26 mouse cellular contexts compared by ENCODE assay signal in the genomic region with DNA sequence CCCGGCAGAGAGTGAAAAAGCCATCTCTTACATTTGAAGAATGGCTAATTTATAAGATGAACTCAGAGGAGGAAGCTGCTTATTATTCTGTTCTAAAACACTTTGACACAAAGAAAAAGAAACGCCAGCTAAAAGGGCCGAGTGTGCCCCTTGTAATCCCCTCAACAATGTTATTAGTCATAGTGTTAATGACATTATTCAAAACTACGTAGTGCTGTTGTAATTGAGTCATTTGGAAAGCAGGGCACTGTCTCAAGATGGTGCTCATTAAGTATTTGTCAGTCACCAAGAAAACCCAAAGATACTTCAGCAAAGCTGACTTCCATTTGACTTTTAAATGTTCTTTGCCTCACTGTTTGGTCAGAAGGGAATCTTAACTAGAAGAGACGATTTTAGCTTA.
DNase-seq lines count a peak whose midpoint lies in the region; ATAC-seq and TF ChIP-seq lines count a peak whose summit lies in the region.
"Had no signal": no experiment of that assay in that cellular context is flagged by ENCODE, and none has a peak within 500 bp of the region (broad histone marks: within the 10 kb centered on the region; RNA-seq: fewer than 3 reads in every experiment).

No protein-coding gene starts in this region.

- H3K4me2 ChIP-seq in forebrain, embryonic 16.5 days (ENCODE audit: low read length) = no peak overlapping the region
- no peak overlapping the region for H3K4me2 ChIP-seq in forebrain, postnatal 0 days (ENCODE audit: low read depth)
- no peak overlapping the region; the same call in 1 of the 2 replicates for H3K4me2 ChIP-seq in midbrain, embryonic 12.5 days (replicated peaks)
- H3K4me2 ChIP-seq in midbrain, postnatal 0 days (ENCODE audit: low read depth, low read length, poor library complexity, severe bottlenecking) = no peak overlapping the region
- H3K4me2 ChIP-seq: embryonic facial prominence, embryonic 13.5 days; heart, embryonic 12.5 days; heart, embryonic 15.5 days; hindbrain, embryonic 13.5 days; intestine, embryonic 15.5 days had no signal

- no peaks in the 10 kb centered on the region for H3K36me3 ChIP-seq in forebrain, embryonic 16.5 days (ENCODE audit: control insufficient read depth, insufficient read depth)
- no peaks in the 10 kb centered on the region for H3K36me3 ChIP-seq in forebrain, postnatal 0 days (ENCODE audit: insufficient read depth)
- no peaks in the 10 kb centered on the region for H3K36me3 ChIP-seq in midbrain, embryonic 12.5 days
- no peaks in the 10 kb centered on the region for H3K36me3 ChIP-seq in midbrain, postnatal 0 days (ENCODE audit: insufficient read depth, low read length)
- H3K36me3 ChIP-seq: embryonic facial prominence, embryonic 10.5 days; embryonic facial prominence, embryonic 13.5 days; heart, embryonic 12.5 days; heart, embryonic 15.5 days; hindbrain, embryonic 13.5 days; intestine, embryonic 15.5 days had no signal

- H3K27me3 ChIP-seq in forebrain, embryonic 16.5 days (replicated peaks; ENCODE audit: control insufficient read depth, insufficient read depth, low read length) = no peaks in the 10 kb centered on the region
- H3K27me3 ChIP-seq in forebrain, postnatal 0 days (ENCODE audit: insufficient read depth, low read length) = no peaks in the 10 kb centered on the region
- peaks cover 5% of the 10 kb centered on the region; the same call in 1 of the 2 replicates for H3K27me3 ChIP-seq in midbrain, embryonic 12.5 days
- H3K27me3 ChIP-seq in midbrain, postnatal 0 days (ENCODE audit: insufficient read depth, low read length) = no peaks in the 10 kb centered on the region
- H3K27me3 ChIP-seq: embryonic facial prominence, embryonic 13.5 days; heart, embryonic 12.5 days; heart, embryonic 15.5 days; hindbrain, embryonic 13.5 days; intestine, embryonic 15.5 days had no signal

- TF ChIP-seq CTCF in forebrain, postnatal 0 days (IDR thresholded peaks at IDR 0.05; ENCODE audit: low read depth) = no peak
- no peak for TF ChIP-seq CTCF in midbrain, postnatal 0 days (IDR thresholded peaks at IDR 0.05)
- TF ChIP-seq CTCF in brain, embryonic 14.5 days (IDR thresholded peaks at IDR 0.05; ENCODE audit: borderline replicate concordance, extremely low read depth, insufficient read depth, insufficient read length) = no peak

- DNase-seq in forebrain, postnatal 0 days = no peak
- DNase-seq in midbrain, postnatal 0 days (ENCODE audit: low spot score) = no peak
- DNase-seq in brain, embryonic 14.5 days (ENCODE audit: low read depth) = peak; percentile 42
- DNase-seq in heart, postnatal 10 days = no peak
- DNase-seq: adrenal gland, adult 2 months; adrenal gland, postnatal 14 days; cerebellum, adult 11-12 months; cerebellum, adult 8-10 months; cerebellum, postnatal 10 days; cerebellum, postnatal 36 days; embryo, embryonic 11 days; gastrocnemius, postnatal 25 days; heart, adult 18-20 months; heart, postnatal 14 days; heart, postnatal 4 days had no signal

- no peak for TF ChIP-seq POLR2A in brain, embryonic 14.5 days (IDR thresholded peaks at IDR 0.05; ENCODE audit: borderline replicate concordance, extremely low read depth, insufficient read depth, insufficient read length, poor library complexity, severe bottlenecking)

- WGBS in forebrain, embryonic 16.5 days = 8% methylated on average over 5 of the region's 5 CpGs
- 9% methylated on average over 5 of the region's 5 CpGs for WGBS in forebrain, postnatal 0 days
- 20% methylated on average over 5 of the region's 5 CpGs for WGBS in midbrain, embryonic 12.5 days
- 11% methylated on average over 5 of the region's 5 CpGs for WGBS in midbrain, postnatal 0 days

- H3K9ac ChIP-seq in forebrain, embryonic 16.5 days (replicated peaks; ENCODE audit: low read depth, low read length) = no peak overlapping the region
- no peak overlapping the region for H3K9ac ChIP-seq in forebrain, postnatal 0 days
- no peak overlapping the region for H3K9ac ChIP-seq in midbrain, embryonic 12.5 days (replicated peaks)
- H3K9ac ChIP-seq in midbrain, postnatal 0 days (replicated peaks; ENCODE audit: low read length, poor library complexity, severe bottlenecking) = no peak overlapping the region
- H3K9ac ChIP-seq: embryonic facial prominence, embryonic 13.5 days; heart, embryonic 12.5 days; heart, embryonic 15.5 days; hindbrain, embryonic 13.5 days; intestine, embryonic 15.5 days had no signal

- ATAC-seq in forebrain, embryonic 16.5 days = 0 out of 2 replicates have a peak, but pooled peaks have one; percentile 33
- ATAC-seq in forebrain, postnatal 0 days = no peak
- 0 out of 2 replicates have a peak, but pooled peaks have one; percentile 39 for ATAC-seq in midbrain, embryonic 12.5 days (ENCODE audit: low FRiP score, low read depth)
- ATAC-seq in midbrain, postnatal 0 days (ENCODE audit: low FRiP score) = no peak
- ATAC-seq: CD4-positive, CD25-positive, alpha-beta regulatory T cell, adult 4 months; hindbrain, embryonic 16.5 days; intestine, embryonic 15.5 days had no signal

- intact Hi-C loops in heart, postnatal 10 days (cut with DNase I) = no loop called here

- no peaks in the 10 kb centered on the region for H3K9me3 ChIP-seq in forebrain, embryonic 16.5 days (ENCODE audit: control insufficient read depth, low read length)
- no peaks in the 10 kb centered on the region for H3K9me3 ChIP-seq in forebrain, postnatal 0 days (ENCODE audit: low read length)
- no peaks in the 10 kb centered on the region for H3K9me3 ChIP-seq in midbrain, embryonic 12.5 days
- H3K9me3 ChIP-seq in midbrain, postnatal 0 days (ENCODE audit: low read length) = no peaks in the 10 kb centered on the region
- H3K9me3 ChIP-seq: embryonic facial prominence, embryonic 10.5 days; embryonic facial prominence, embryonic 13.5 days; heart, embryonic 12.5 days; heart, embryonic 15.5 days; hindbrain, embryonic 13.5 days; intestine, embryonic 15.5 days had no signal

- H3K4me1 ChIP-seq in forebrain, embryonic 16.5 days (replicated peaks; ENCODE audit: control insufficient read depth, insufficient read depth, low read length) = peaks cover 5% of the 10 kb centered on the region
- peaks cover 8% of the 10 kb centered on the region; the same call in 1 of the 2 replicates for H3K4me1 ChIP-seq in forebrain, postnatal 0 days (ENCODE audit: insufficient read depth)
- H3K4me1 ChIP-seq in midbrain, embryonic 12.5 days = peaks cover 14% of the 10 kb centered on the region
- no peaks in the 10 kb centered on the region; the same call in 1 of the 2 replicates for H3K4me1 ChIP-seq in midbrain, postnatal 0 days (ENCODE audit: insufficient read depth, low read length)
- H3K4me1 ChIP-seq: embryonic facial prominence, embryonic 10.5 days; embryonic facial prominence, embryonic 13.5 days; heart, embryonic 12.5 days; heart, embryonic 15.5 days; intestine, embryonic 15.5 days had no signal

- H3K4me3 ChIP-seq in forebrain, embryonic 16.5 days (replicated peaks; ENCODE audit: low read length) = no peak overlapping the region
- H3K4me3 ChIP-seq in forebrain, postnatal 0 days (ENCODE audit: low read depth, low read length) = no peak overlapping the region
- H3K4me3 ChIP-seq in midbrain, embryonic 12.5 days = no peak overlapping the region
- no peak overlapping the region for H3K4me3 ChIP-seq in midbrain, postnatal 0 days (ENCODE audit: low read depth, low read length)
- H3K4me3 ChIP-seq: embryonic facial prominence, embryonic 10.5 days; embryonic facial prominence, embryonic 13.5 days; erythroblast, embryonic 14.5 days; heart, embryonic 12.5 days; heart, embryonic 15.5 days; hindbrain, embryonic 13.5 days; intestine, embryonic 15.5 days had no signal

- H3K27ac ChIP-seq in forebrain, embryonic 16.5 days (ENCODE audit: low read length) = no peak overlapping the region
- no peak overlapping the region for H3K27ac ChIP-seq in forebrain, postnatal 0 days (ENCODE audit: low read depth, low read length)
- H3K27ac ChIP-seq in midbrain, embryonic 12.5 days (replicated peaks) = no peak overlapping the region
- H3K27ac ChIP-seq in midbrain, postnatal 0 days (ENCODE audit: low read depth, low read length) = no peak overlapping the region
- H3K27ac ChIP-seq: embryonic facial prominence, embryonic 10.5 days; embryonic facial prominence, embryonic 13.5 days; heart, embryonic 15.5 days; hindbrain, embryonic 13.5 days; intestine, embryonic 15.5 days had no signal

Comparison
In these comparisons a context has a peak if more than half of its experiments do, and no peak if none do; other contexts are left out.
1. ATAC-seq: peak in forebrain, embryonic 16.5 days (single experiment) and midbrain, embryonic 12.5 days (single experiment); none in forebrain, postnatal 0 days (single experiment) and midbrain, postnatal 0 days (single experiment).